Mouse (Mus musculus) neural tube, embryonic 12.5 days (tissue): ENCODE measurements at regions not wholly inside any gene's neighbourhood (a gene's known extent, or its start where the extent isn't known, plus 50 kb on each side); places are given as distances from the start of the nearest gene placed in this dataset.
A peak's percentile ranks its signal among the peaks of the same experiment; 100 is the strongest.

Source experiments
- ATAC-seq: fragments of 200-750 bp; cut with Nextera tagmentation; 2 replicates; pipeline ENCODE4 v1.8.0; 2017; ENCODE audit warnings: low read depth, mild to moderate bottlenecking, moderate TSS enrichment, moderate library complexity; ENCODE audit not compliant: low FRiP score
- H3K27ac ChIP-seq: fragments of 300-500 bp; sonication (generic); 2 replicates; pipeline ENCODE4 v1.5.1; 2016
- H3K27me3 ChIP-seq: fragments of 300-500 bp; sonication (generic); replicated peaks from 2 replicates; pipeline ENCODE4 v1.6.1; 2016; ENCODE audit warnings: mild to moderate bottlenecking
- H3K36me3 ChIP-seq: fragments of 300-500 bp; sonication (generic); 2 replicates; pipeline ENCODE4 v1.6.1; 2016; ENCODE audit warnings: mild to moderate bottlenecking
- H3K4me1 ChIP-seq: fragments of 300-500 bp; sonication (generic); 2 replicates; pipeline ENCODE4 v1.6.1; 2016
- H3K4me2 ChIP-seq: fragments of 300-500 bp; sonication (generic); replicated peaks from 2 replicates; pipeline ENCODE4 v1.6.1; 2016; ENCODE audit warnings: mild to moderate bottlenecking
- H3K4me3 ChIP-seq: fragments of 300-500 bp; sonication (generic); 2 replicates; pipeline ENCODE4 v1.5.1; 2016
- H3K9ac ChIP-seq: fragments of 300-500 bp; sonication (generic); 2 replicates; pipeline ENCODE4 v1.6.1; 2016; ENCODE audit warnings: mild to moderate bottlenecking
- H3K9me3 ChIP-seq: fragments of 300-500 bp; sonication (generic); 2 replicates; pipeline ENCODE4 v1.6.1; 2016; ENCODE audit warnings: mild to moderate bottlenecking
- WGBS: fragments of 180-500 bp; shearing (Covaris S2); methylation state at CpG from one replicate; pipeline ENCODE4 v1.1.7; 2016; 5-methylcytosine and 5-hydroxymethylcytosine counted together

DNA sequence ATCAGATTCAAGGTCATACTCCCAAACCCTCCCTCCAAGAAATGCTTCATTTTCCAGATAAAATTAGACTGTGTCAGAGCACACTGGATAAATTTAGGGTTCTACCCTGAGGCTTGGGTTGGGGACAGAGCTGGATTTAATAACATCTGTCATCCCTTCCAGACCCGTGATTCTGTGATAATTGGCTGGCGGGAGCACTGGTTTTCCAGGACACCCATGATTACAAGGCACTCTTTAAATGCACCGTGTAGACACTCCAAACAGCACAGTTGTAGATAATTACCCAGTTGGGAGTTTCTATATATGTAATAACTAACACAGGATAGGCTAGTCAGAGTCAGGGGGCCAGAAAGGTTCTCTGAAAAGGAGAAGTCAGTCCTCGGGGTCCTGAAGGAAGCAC, 108.4 kb upstream of the Nebl start:
- 75% methylated on average over 4 of the region's 4 CpGs for WGBS
- Histone ChIP-seq H3K4me3 (no peak overlapping the region), H3K27ac (no peak overlapping the region), H3K4me1 (peaks cover 14% of the 10 kb centered on the region), H3K27me3 (no peaks in the 10 kb centered on the region), H3K4me2 (peak overlapping the region; percentile 38; the same call in 1 of the 2 replicates), H3K9ac (no peak overlapping the region), H3K36me3 (no peaks in the 10 kb centered on the region), H3K9me3 (no peaks in the 10 kb centered on the region)
- no peak for ATAC-seq

GRCm38 (mm10) chr2:17838859-17839581, 107.8 kb upstream of the Nebl start:
- WGBS = 30% methylated on average over 20 of the region's 20 CpGs
- peak; percentile 79 for ATAC-seq
- Histone ChIP-seq H3K9ac (no peak overlapping the region), H3K27me3 (no peaks in the 10 kb centered on the region), H3K4me2 (peak overlapping the region; percentile 38), H3K9me3 (no peaks in the 10 kb centered on the region), H3K4me3 (no peak overlapping the region), H3K27ac (no peak overlapping the region), H3K36me3 (no peaks in the 10 kb centered on the region), H3K4me1 (peaks cover 14% of the 10 kb centered on the region)

GRCm38 (mm10) chr2:17838381-17838680, 107.1 kb upstream of the Nebl start:
- H3K9ac ChIP-seq = no peak overlapping the region
- H3K4me3 ChIP-seq = no peak overlapping the region
- no peak for ATAC-seq
- H3K27ac ChIP-seq = no peak overlapping the region
- WGBS = 69% methylated on average over 7 of the region's 7 CpGs
- no peaks in the 10 kb centered on the region for H3K9me3 ChIP-seq
- H3K4me1 ChIP-seq = peaks cover 14% of the 10 kb centered on the region
- no peak overlapping the region for H3K4me2 ChIP-seq
- H3K36me3 ChIP-seq = no peaks in the 10 kb centered on the region
- H3K27me3 ChIP-seq = no peaks in the 10 kb centered on the region

- H3K4me2 ChIP-seq = no peak overlapping the region
- no peak overlapping the region for H3K9ac ChIP-seq
- H3K4me1 ChIP-seq = peaks cover 14% of the 10 kb centered on the region
- ATAC-seq = no peak
- no peaks in the 10 kb centered on the region; the same call in 1 of the 2 replicates for H3K9me3 ChIP-seq
- no peak overlapping the region for H3K27ac ChIP-seq
- 81% methylated on average over 14 of the region's 14 CpGs for WGBS
- H3K4me3 ChIP-seq = no peak overlapping the region
- no peaks in the 10 kb centered on the region for H3K36me3 ChIP-seq
- no peaks in the 10 kb centered on the region for H3K27me3 ChIP-seq
Measured at GRCm38 (mm10) chr2:17837541-17838380, 106.5 kb upstream of the Nebl start.

- Histone ChIP-seq H3K4me1 (no peaks in the 10 kb centered on the region), H3K9ac (no peak overlapping the region), H3K27ac (no peak overlapping the region), H3K27me3 (no peaks in the 10 kb centered on the region), H3K9me3 (no peaks in the 10 kb centered on the region; the same call in 1 of the 2 replicates), H3K4me3 (no peak overlapping the region), H3K36me3 (no peaks in the 10 kb centered on the region), H3K4me2 (no peak overlapping the region)
- 78% methylated on average over 3 of the region's 3 CpGs for WGBS
- ATAC-seq = no peak
Measured at GRCm38 (mm10) chr2:17832726-17833125, 101.5 kb upstream of the Nebl start.

DNA sequence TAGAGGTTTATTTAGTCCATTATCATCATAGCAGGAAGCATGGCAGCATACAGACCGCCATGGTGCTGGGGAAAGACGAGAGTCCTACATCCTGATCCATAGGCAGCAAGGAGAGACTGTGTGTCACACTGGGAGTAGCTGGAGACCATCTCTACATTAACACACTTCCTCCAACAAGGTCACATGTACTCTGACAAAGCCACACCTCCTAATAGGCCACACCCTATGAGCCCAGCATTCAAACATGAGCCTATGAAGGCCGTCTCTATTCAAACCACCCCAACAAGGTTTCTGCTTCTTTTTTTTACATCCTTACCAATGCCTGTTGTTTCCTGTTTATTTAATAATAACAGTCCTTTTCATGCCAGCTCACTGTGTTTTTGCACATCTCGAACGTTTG, 99.0 kb upstream of the Nebl start:
- no peaks in the 10 kb centered on the region for H3K27me3 ChIP-seq
- H3K36me3 ChIP-seq = no peaks in the 10 kb centered on the region
- H3K9me3 ChIP-seq = no peaks in the 10 kb centered on the region; the same call in 1 of the 2 replicates
- H3K9ac ChIP-seq = no peak overlapping the region
- ATAC-seq = no peak
- no peak overlapping the region for H3K4me3 ChIP-seq
- 84% methylated on average over 5 of the region's 5 CpGs for WGBS
- no peak overlapping the region for H3K4me2 ChIP-seq
- no peaks in the 10 kb centered on the region for H3K4me1 ChIP-seq
- H3K27ac ChIP-seq = no peak overlapping the region

GRCm38 (mm10) chr2:17825271-17825670, 94.0 kb upstream of the Nebl start:
- Histone ChIP-seq H3K4me3 (no peak overlapping the region), H3K27ac (no peak overlapping the region), H3K4me2 (no peak overlapping the region), H3K36me3 (no peaks in the 10 kb centered on the region), H3K27me3 (no peaks in the 10 kb centered on the region; the same call in 1 of the 2 replicates), H3K4me1 (no peaks in the 10 kb centered on the region), H3K9ac (no peak overlapping the region), H3K9me3 (no peaks in the 10 kb centered on the region)
- no peak for ATAC-seq
- WGBS = 91% methylated on average over 2 of the region's 2 CpGs

- Histone ChIP-seq H3K9ac (no peak overlapping the region), H3K4me3 (no peak overlapping the region), H3K9me3 (no peaks in the 10 kb centered on the region), H3K4me1 (no peaks in the 10 kb centered on the region), H3K4me2 (no peak overlapping the region), H3K36me3 (no peaks in the 10 kb centered on the region), H3K27ac (no peak overlapping the region), H3K27me3 (no peaks in the 10 kb centered on the region; the same call in 1 of the 2 replicates)
- no peak for ATAC-seq
- WGBS = 84% methylated on average over 5 of the region's 5 CpGs
Measured at GRCm38 (mm10) chr2:17824176-17824575, 92.9 kb upstream of the Nebl start.

GRCm38 (mm10) chr2:17822621-17823006, 91.3 kb upstream of the Nebl start:
- Histone ChIP-seq H3K4me3 (no peak overlapping the region), H3K9me3 (no peaks in the 10 kb centered on the region), H3K4me2 (no peak overlapping the region), H3K9ac (no peak overlapping the region), H3K27me3 (no peaks in the 10 kb centered on the region; the same call in 1 of the 2 replicates), H3K36me3 (no peaks in the 10 kb centered on the region), H3K27ac (no peak overlapping the region), H3K4me1 (no peaks in the 10 kb centered on the region)
- ATAC-seq = no peak
- WGBS = 67% methylated on average over 4 of the region's 4 CpGs

DNA sequence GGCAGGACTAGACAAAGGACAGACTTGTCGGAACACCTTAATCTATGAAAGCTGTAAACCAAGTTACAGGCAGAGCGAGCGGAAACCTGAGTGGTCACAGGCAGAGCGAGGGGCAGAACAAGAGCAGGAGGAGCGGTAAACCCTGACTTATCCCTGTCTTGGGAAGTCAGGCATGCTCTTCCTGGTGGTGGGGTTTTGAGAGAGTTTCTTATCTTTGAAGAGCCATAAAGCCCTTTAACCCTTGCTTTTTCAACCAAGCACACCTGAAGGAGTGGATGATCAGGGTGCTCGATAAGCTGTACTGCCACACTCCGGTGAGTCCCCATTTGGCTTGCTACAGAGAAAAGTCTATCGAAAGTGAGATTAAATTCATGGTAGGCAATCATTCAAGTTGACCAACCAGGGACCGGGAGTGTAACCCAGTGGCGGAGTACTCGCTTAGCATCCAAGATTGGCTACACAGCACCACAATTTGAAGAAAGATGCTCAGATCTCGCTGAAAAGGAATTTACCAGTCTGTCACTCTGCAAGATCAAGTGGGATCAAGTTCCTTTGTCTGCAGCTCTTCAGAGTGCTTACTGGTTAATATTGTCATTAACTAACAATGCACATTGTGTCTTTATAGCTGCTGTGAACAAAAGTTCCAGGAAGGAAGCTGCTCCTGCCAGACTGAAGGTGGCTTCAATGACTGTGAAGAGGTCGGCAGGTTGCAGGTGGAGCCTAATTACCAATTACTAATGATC, 90.8 kb upstream of the Nebl start:
- Histone ChIP-seq H3K9ac (no peak overlapping the region), H3K27me3 (no peaks in the 10 kb centered on the region; the same call in 1 of the 2 replicates), H3K4me3 (no peak overlapping the region), H3K4me1 (no peaks in the 10 kb centered on the region), H3K9me3 (no peaks in the 10 kb centered on the region), H3K4me2 (no peak overlapping the region), H3K27ac (no peak overlapping the region), H3K36me3 (no peaks in the 10 kb centered on the region)
- WGBS = 63% methylated on average over 13 of the region's 13 CpGs
- ATAC-seq = no peak

DNA sequence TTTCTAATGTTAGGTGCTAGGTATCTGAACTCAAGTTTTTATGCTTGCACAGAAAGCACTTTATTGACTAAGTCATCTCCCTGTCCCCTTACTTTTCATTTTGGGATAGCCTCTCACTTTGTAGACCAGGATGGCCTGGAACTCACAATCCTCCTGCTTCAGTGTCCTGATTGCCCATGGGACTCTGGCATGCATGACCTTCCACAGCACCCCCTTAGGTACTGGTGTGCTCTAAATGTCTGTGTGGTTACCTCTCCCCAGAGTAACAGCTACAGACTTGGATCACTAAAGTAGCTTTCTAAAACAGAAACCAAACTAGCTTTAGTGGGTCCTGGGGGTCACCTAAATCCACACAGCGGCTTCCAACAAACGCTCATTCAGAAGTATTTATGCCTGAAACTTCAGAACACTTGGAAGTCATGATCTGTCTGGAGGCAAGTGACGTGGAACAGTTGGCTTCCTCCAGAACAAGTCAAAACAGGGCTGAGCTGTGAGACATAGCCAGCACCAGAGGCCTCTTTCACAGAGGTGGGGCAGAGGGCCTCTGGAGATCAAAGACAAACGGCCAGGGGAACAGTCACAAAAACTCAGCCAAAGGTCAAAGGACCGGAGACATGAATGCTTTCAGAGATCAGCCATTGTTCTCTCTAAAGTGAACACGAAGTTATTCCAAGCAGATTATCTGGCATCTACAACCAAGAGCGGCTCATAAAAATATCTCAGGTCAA, 80.8 kb upstream of the Nebl start:
- H3K27me3 ChIP-seq = no peaks in the 10 kb centered on the region
- H3K9ac ChIP-seq = no peak overlapping the region
- H3K36me3 ChIP-seq = no peaks in the 10 kb centered on the region
- no peaks in the 10 kb centered on the region for H3K9me3 ChIP-seq
- 19% methylated on average over 7 of the region's 7 CpGs for WGBS
- H3K27ac ChIP-seq = no peak overlapping the region
- H3K4me2 ChIP-seq = no peak overlapping the region
- no peak for ATAC-seq
- H3K4me1 ChIP-seq = no peaks in the 10 kb centered on the region
- no peak overlapping the region for H3K4me3 ChIP-seq
